Mouse (Mus musculus): ENCODE measurements around the gene Pak6. TPM values are rescaled to one million over a fixed set of nuclear protein-coding genes. Genes with fewer than 3 reads are reported as not detected.

Pak6 gene
- total RNA-seq (2021): 100 to 1,000 TPM in 1 of 2 experiments, 10 to 100 TPM in 1; 96.4 to 102 TPM
- long read RNA-seq, experiment 1, transcript Pak6-202 (10 exons, 3,677 nt): major isoform, 7 of 212 reads
- long read RNA-seq, experiment 1, partial matches to known transcripts: 59 of 212 reads
- long read RNA-seq, experiment 1, other reads (novel, unspliced or antisense): 146 of 212 reads
- long read RNA-seq, experiment 2, partial matches to known transcripts: 79 of 237 reads
- long read RNA-seq, experiment 2, other reads (novel, unspliced or antisense): 154 of 237 reads

DNA sequence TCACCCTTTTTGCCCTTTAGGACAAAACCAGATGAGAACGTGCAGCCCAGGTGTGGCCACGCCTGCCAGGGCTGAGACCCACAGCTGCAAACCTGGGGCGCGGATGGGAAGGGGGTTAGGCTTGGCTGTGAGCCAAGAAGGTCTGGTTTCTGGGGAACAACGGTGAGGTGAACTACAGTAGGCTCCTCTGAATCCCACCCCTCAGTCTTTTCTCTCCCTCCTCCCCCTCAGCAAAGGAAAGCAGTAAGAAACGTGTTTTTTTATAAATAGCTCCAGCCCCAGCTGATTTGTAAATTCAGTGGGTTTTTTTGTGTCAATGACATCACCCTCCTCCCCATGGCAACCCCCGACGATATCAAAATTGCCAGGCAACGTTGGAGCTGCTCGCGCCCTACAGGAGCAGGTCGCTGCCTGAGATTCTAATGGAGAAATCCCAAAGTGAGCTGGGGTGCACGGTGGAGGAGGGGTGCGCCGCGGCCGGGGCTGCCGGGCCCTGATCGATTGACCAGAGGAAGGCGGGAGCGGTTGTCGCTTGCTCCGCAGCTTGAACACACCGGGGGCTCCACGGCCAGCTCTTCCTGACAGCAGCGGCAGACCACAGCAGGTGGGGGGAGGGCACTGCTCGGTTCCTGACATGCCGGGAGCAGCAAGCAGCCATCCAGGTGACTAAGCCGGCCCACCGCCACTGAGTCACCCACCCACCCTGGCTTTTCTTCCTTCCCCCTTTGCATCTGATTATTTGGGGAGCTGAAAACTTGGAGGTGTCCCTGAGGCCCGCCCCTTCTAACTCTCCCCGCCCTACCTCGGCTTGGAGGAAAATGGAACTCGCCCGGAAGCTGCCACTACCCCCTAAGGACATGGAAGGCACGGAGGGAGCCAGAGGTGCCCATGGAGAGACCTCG is at the start of gene Pak6:
TSS of gene Pak6 (plus strand) at position 402 of the 902 bp plus-strand sequence.
- DNase-seq (ENCODE audit: extremely low spot score in 1 of 2, low spot score in 2 of 2): peak; percentile 70 to 74
- peak within 1 kb of the TSS; percentile 81 for H3K27ac ChIP-seq
- intact Hi-C loops (cut with DNase I): no loop called here
- H3K4me3 ChIP-seq: peak within 1 kb of the TSS; percentile 67
- TF ChIP-seq CTCF (IDR thresholded peaks at IDR 0.05): no peak

DNA sequence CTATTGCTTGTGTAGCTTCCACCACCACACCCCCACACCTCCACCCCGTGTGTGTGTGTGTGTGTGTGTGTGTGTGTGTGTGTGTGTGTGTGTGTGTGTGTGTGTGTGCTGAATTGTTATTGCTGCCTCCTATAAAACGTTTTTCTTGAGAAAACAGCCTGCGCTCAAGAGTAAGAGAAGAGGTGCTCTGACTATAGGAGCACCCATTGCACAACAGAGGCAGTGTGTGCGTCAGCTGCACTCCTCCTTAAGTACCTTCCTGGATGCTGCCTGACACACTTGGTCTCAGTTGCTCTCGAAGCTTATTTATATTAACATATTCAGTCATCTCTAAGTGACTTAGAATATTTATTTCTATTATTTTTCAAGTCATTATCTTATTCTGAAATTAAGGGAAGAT is 45.1 kb upstream of the Pak6 start:
- TF ChIP-seq CTCF (IDR thresholded peaks at IDR 0.05): no peak
- H3K27ac ChIP-seq: no peak overlapping the region
- no peak for DNase-seq (ENCODE audit: extremely low spot score in 1 of 2, low spot score in 2 of 2)
- no peak overlapping the region for H3K4me3 ChIP-seq
- intact Hi-C loops (cut with DNase I): no loop called here

DNA sequence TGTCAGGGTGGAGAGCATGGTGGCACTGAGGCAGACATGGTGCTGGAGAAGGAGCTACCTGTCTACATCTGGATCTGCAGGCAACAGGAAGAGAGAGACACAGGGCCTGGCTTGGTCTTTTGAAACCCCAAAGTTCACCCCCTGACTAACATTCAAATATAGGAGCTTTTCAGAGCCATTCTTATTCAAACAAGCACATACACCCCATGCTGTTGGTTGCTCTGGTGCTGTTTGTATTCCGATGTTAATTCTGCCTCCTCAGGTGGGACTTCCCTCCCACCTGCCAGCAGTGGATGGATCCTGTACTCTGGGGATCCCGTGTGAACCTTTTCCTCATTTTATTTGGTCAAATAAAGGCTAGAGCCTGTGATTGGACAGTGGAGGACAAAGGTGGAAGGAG is 43.0 kb upstream of the Pak6 start:
- intact Hi-C loops (cut with DNase I): no loop called here

DNA sequence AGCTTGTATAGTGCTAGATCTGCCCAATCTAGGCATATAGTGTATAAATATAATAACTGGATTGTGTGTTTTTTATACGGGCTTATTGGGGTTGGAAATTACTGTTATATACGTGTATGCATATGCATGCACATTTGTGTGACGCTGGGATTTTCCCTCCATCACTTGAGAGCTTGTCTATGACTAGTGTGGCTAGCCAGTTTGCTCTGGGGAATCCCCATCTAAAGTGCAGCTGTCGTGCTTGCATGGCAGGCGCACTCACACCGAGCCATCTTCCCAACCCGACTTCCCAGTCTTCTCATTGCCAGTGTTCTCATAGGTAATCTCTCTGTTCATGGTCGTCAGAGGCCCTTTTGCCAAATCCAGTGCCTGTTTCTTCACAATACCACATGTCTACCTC is 42.5 kb upstream of the Pak6 start:
- no peak for TF ChIP-seq CTCF (IDR thresholded peaks at IDR 0.05)
- intact Hi-C loops (cut with DNase I): no loop called here
- no peak overlapping the region for H3K27ac ChIP-seq
- no peak overlapping the region for H3K4me3 ChIP-seq
- DNase-seq (ENCODE audit: extremely low spot score in 1 of 2, low spot score in 2 of 2): no peak

More for the DNA sequence above, 43.0 kb upstream of the Pak6 start:
- Histone ChIP-seq H3K27ac (no peak overlapping the region), H3K4me3 (no peak overlapping the region)
- no peak for DNase-seq (ENCODE audit: extremely low spot score in 1 of 2, low spot score in 2 of 2)
- TF ChIP-seq CTCF (IDR thresholded peaks at IDR 0.05): no peak

DNA sequence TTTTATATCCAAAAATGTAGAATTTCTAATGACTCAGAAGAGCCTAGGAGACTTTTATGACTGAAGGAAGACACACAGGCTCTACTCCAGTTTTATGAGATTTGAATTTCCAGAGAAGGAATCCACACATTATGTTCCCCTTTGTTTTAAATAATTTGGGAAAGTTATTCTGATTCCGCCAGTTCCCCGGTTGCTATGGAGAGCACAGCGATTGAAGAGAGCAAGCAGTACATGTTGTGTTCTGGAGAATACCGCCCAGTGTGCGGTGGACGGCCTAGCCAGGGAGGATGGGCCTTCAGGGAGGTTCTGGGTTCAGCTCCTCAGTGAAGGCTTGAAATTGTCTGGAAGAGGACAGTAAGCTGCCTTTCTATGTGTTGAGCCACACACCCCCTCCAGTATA is 33.8 kb upstream of the Pak6 start:
- TF ChIP-seq CTCF (IDR thresholded peaks at IDR 0.05): no peak
- intact Hi-C loops (cut with DNase I): no loop called here
- H3K27ac ChIP-seq: no peak overlapping the region
- no peak overlapping the region for H3K4me3 ChIP-seq
- DNase-seq (ENCODE audit: extremely low spot score in 1 of 2, low spot score in 2 of 2): no peak

DNA sequence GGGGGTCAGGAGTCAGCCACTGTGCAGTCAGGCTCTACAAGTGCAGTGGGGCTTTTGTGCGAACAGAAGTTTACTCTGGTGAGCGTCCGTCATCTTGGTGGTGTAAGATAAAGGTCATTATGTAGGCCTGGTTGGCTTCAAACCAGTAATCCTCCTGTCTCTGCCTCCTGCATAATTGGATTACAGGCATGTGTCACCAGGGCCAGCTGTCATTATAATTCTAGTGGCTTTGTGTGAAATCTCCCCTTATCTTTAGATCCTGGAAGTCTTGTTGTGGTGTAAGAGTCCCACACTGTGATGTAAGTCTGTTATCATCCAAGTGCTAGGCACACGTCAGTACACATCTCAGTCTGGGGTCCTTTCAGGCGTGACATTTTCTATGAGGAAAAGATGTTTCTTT is 29.7 kb upstream of the Pak6 start:
- DNase-seq (ENCODE audit: extremely low spot score in 1 of 2, low spot score in 2 of 2): no peak
- intact Hi-C loops (cut with DNase I): no loop called here
- Histone ChIP-seq H3K4me3 (no peak overlapping the region), H3K27ac (no peak overlapping the region)
- TF ChIP-seq CTCF (IDR thresholded peaks at IDR 0.05): no peak

DNA sequence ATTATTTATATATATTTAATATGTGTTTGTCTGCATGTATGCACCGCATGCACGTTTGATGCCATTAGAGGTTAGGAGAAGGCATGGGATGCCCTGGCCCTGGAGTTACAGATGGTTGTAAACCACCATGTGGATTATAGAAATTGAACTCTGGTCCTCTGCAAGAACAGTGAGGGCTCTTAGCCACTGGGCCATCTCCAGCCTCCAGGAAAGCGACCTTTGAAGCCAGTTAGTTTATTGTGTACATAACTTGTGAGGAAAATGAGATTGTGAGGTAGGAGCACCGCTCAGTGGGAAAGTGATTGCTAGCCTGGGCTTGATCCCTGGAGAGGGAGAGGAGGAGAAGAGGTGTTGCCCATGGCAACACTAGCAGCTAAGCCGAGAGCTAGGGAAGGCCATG is 25.8 kb upstream of the Pak6 start:
- TF ChIP-seq CTCF (IDR thresholded peaks at IDR 0.05): no peak
- Histone ChIP-seq H3K27ac (no peak overlapping the region), H3K4me3 (no peak overlapping the region)
- no peak for DNase-seq (ENCODE audit: extremely low spot score in 1 of 2, low spot score in 2 of 2)
- intact Hi-C loops (cut with DNase I): no loop called here

DNA sequence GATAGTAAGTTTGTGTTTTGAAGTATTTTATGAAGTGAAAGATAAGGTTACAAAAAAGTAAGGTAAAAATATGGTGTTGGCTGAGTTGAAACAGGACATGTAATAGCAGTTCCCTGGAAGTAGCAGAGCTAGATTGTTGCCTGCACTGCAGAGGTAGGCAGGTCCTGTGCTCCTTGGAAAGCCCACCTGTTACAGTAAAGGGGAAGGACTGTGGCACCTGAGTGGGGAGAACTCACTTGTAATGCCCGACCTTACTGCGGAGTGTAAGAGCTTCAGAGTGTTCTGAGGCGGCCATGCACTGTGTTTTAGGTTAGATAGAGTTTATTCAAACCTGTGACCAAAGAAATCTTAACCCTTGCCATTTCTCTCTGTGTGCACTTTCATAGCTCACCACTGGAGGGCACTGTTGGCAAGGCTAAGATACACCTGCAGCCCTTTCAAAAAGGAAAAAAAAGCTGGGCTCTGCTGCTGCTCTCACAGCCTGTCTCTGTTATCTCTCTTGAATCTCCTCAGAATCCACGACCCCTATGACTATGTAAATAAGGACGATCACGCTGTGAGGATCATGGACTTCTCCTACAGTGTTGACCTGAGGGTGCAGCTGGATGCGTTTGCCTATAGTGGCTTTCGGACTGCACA is 25.1 kb upstream of the Pak6 start:
- peak; percentile 65 to 73 for DNase-seq (ENCODE audit: extremely low spot score in 1 of 2, low spot score in 2 of 2)
- intact Hi-C loops (cut with DNase I): loop anchor here (1.0 to 2.0 kb wide), 3 partner anchors 57 to 245 kb away; no protein-coding TSS in a partner anchor
- Histone ChIP-seq H3K4me3 (no peak overlapping the region), H3K27ac (no peak overlapping the region)
- peak; percentile 93 for TF ChIP-seq CTCF (IDR thresholded peaks at IDR 0.05)

DNA sequence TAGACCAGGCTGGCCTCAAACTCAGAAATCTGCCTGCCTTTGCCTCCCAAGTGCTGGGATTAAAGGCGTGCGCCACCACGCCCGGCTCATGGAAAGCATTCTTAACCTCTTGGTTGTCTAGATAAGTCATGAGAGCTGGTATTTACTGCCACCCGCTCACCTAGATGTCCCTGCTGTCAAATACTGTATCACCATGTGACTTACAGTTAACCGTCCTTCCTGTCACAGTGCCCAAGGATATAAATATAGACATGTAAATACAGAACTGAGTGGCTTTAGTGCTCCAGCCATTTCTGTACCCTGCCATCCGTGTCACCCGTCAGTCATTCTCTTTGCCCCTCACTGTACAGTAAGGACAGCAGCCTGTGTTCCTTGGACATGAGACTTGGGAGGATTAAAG is 24.4 kb upstream of the Pak6 start:
- no peak overlapping the region for H3K4me3 ChIP-seq
- no peak overlapping the region for H3K27ac ChIP-seq
- no peak for DNase-seq (ENCODE audit: extremely low spot score in 1 of 2, low spot score in 2 of 2)
- no peak for TF ChIP-seq CTCF (IDR thresholded peaks at IDR 0.05)
- intact Hi-C loops (cut with DNase I): loop anchor here (1.0 to 2.0 kb wide), 3 partner anchors 57 to 244 kb away; no protein-coding TSS in a partner anchor

DNA sequence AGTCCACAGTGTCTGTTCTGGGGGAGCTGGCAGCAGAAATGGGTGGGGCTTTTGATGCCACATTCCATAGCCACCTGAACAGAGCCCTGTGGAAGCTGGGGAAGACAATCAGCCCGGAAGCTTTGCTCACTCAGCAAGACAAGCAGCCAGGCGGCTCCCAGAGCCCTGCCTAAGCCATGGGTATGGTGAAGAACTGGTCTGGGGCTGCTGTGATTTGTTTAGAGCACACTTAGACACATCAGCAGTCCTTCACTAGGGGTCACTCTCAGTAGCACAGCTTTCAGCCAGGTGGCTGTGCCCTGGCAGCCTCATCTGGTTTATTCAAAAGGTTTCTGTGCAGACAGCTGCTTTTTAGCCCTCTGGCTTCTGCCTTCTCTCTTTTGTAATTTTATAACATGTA is 22.0 kb upstream of the Pak6 start:
- no peak for DNase-seq (ENCODE audit: extremely low spot score in 1 of 2, low spot score in 2 of 2)
- intact Hi-C loops (cut with DNase I): no loop called here
- no peak overlapping the region for H3K27ac ChIP-seq
- no peak overlapping the region for H3K4me3 ChIP-seq
- no peak for TF ChIP-seq CTCF (IDR thresholded peaks at IDR 0.05)

DNA sequence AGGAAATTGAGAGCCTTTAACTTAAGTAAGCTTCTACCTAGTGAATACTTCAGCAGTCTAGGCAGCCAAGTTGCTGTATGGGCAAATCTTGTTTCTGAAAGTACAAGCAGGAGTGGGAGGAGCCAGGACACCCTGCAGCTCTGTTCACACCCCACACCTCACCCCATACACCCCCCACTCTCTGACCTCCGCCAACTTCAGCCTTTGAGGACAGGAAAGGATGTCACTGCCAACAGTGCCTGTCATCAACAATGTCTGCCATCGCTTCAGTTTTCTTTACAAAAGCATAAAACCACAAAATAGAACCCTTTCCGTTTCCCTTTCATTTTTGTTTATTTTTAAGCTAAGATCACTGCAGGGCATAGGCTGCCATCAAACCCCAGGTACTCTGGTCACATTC is 20.7 kb upstream of the Pak6 start:
- H3K4me3 ChIP-seq: no peak overlapping the region
- no peak for DNase-seq (ENCODE audit: extremely low spot score in 1 of 2, low spot score in 2 of 2)
- intact Hi-C loops (cut with DNase I): no loop called here
- H3K27ac ChIP-seq: no peak overlapping the region
- TF ChIP-seq CTCF (IDR thresholded peaks at IDR 0.05): no peak

DNA sequence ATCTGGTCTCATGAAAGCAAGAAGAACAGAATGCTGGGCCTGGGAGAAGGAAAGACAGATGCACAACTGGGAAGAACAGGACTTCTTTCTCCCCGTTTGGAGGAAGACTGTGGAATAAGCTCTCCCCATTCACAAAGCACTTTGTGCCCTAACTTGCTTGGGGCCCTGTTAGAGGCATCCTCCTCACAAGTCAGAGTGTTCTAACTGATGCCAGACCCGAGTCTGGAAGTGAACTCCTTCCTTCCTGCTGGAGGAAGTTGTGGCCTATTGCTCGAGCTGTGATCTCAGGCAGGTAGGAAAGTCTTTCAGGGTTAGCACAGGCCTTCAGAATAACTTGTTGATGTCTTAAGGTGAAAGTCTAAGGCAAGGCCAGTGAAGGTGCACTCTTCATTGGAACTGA is 20.2 kb upstream of the Pak6 start:
- H3K4me3 ChIP-seq: no peak overlapping the region
- no peak overlapping the region for H3K27ac ChIP-seq
- intact Hi-C loops (cut with DNase I): no loop called here
- no peak for DNase-seq (ENCODE audit: extremely low spot score in 1 of 2, low spot score in 2 of 2)
- no peak for TF ChIP-seq CTCF (IDR thresholded peaks at IDR 0.05)
